Mouse (Mus musculus): ENCODE results near the gene Gcnt1. TPM values are rescaled to one million over a fixed set of nuclear protein-coding genes. Genes with fewer than 3 reads are reported as not detected.

The Gcnt1 gene
- polyA plus RNA-seq, 1 experiment from 2014 or later = 0.27 TPM

Other genes starting within 250 kb of the Gcnt1 start
- gene Rfk, start 21.2 kb upstream of the Gcnt1 start, polyA plus RNA-seq (2014; fragmentation: Nextera tagmentation; extraction: Ambion mirVana) = 101 and 106 TPM in 2 replicates

All from neural tube, embryonic 14.5 days (tissue).